Mouse (Mus musculus) kidney, adult 2 months (tissue): Measurements from ENCODE around the gene Gabarap.

Source experiments
- CTCF ChIP-seq: fragments of 200-500 bp; conservative IDR thresholded peaks from 2 replicates; pipeline ENCODE4 v1.5.1; 2011; ENCODE audit warnings: low read depth, mild to moderate bottlenecking, control low read depth, low read length, moderate library complexity, mixed read lengths; ENCODE audit not compliant: insufficient read depth, insufficient read length
- POLR2A ChIP-seq: fragments of 200-500 bp; IDR thresholded peaks from one replicate; pipeline ENCODE4 v1.6.1; 2011; ENCODE audit warnings: low read depth, low read length, control low read depth

GRCm38 (mm10) chr11:70019495-70020021 lies 28.6 kb downstream of the Gabarap start:
- TF ChIP-seq CTCF (no peak), POLR2A (no peak)
